ENCODE assay signal across 9 mouse cellular contexts in genomic region chr2:68784710-68785427, GRCm38 (mm10).
DNase-seq lines count a peak whose midpoint lies in the region; ATAC-seq lines count a peak whose summit lies in the region.
"Had no signal": no experiment of that assay in that cellular context is flagged by ENCODE, and none has a peak within 500 bp of the region (broad histone marks: within the 10 kb centered on the region; RNA-seq: fewer than 3 reads in every experiment).

No protein-coding gene starts in this region.

- H3K27me3 ChIP-seq in hindbrain, embryonic 16.5 days (replicated peaks; ENCODE audit: control insufficient read depth, insufficient read depth, low read length) = no peaks in the 10 kb centered on the region

- no peak overlapping the region for H3K4me2 ChIP-seq in hindbrain, embryonic 16.5 days (ENCODE audit: low read length)

- 42% methylated on average over 5 of the region's 5 CpGs for WGBS in hindbrain, embryonic 16.5 days

- no peak overlapping the region for H3K9ac ChIP-seq in hindbrain, embryonic 16.5 days (ENCODE audit: low read depth, low read length)

- H3K4me3 ChIP-seq in hindbrain, embryonic 16.5 days (ENCODE audit: low read length) = no peak overlapping the region

- no peaks in the 10 kb centered on the region for H3K9me3 ChIP-seq in hindbrain, embryonic 16.5 days (ENCODE audit: control insufficient read depth, low read length)

- no peaks in the 10 kb centered on the region for H3K36me3 ChIP-seq in hindbrain, embryonic 16.5 days (ENCODE audit: control insufficient read depth, insufficient read depth, low read length)

- H3K4me1 ChIP-seq in hindbrain, embryonic 16.5 days (ENCODE audit: control insufficient read depth, insufficient read depth, low read depth, low read length) = no peaks in the 10 kb centered on the region

- DNase-seq in Muller cell, postnatal 12 days (ENCODE audit: inconsistent ontology term) = peak; percentile 62
- peak; percentile 88 to 89 for DNase-seq in cerebellum, postnatal 10 days
- peak; percentile 70 to 79 for DNase-seq in frontal cortex, postnatal 25 days (ENCODE audit: low spot score in 2 of 2)
- peak; percentile 62 for DNase-seq in left cerebral cortex, adult 11 months (ENCODE audit: low spot score)
- peak; percentile 87 for DNase-seq in lung, postnatal 36 days
- DNase-seq in retina, postnatal 7 days (ENCODE audit: low read depth, low spot score) = peak; percentile 47
- DNase-seq in urinary bladder, adult 18-20 months (ENCODE audit: low spot score in 2 of 2) = peak; percentile 63 to 70

- peak; percentile 94 for ATAC-seq in hindbrain, embryonic 16.5 days

- H3K27ac ChIP-seq in hindbrain, embryonic 16.5 days (ENCODE audit: low read depth, low read length) = no peak overlapping the region
- H3K27ac ChIP-seq: macrophage had no signal
